Mouse (Mus musculus): Measurements from ENCODE around the gene Colq.

DNA sequence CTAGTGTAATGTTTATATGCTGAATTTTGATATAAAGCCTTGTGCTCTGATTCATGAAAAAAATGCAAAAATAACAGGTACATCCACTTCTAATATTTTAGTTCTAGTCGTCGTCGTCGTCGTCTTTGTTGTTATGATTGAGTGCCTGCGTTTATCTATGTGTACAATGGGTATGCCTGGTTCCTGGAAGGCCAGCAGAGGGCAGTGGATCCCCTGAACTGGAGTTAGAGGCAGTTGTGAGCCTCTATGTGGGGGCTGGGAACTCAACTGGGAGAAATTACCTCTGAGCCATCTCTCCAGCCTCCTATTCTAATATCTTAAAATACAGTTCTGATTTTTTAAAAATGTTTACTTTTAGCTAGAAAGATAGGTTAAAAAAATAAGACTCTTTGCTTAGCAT lies 14.4 kb upstream of the Colq start:
- TF ChIP-seq CTCF (IDR thresholded peaks at IDR 0.05; ENCODE audit: insufficient read depth, low read length) (peak; percentile 24; the same call in 1 of the 2 replicates), POLR2A (IDR thresholded peaks at IDR 0.05; ENCODE audit: borderline replicate concordance, extremely low read depth, low read depth, low read length) (no peak)

All from lung, adult 2 months (tissue).